Mouse (Mus musculus): Measurements from ENCODE around the gene 9130213A22Rik. TPM values are rescaled to one million over a fixed set of nuclear protein-coding genes. Genes with fewer than 3 reads are reported as not detected.

Gene 9130213A22Rik
- not detected in 4 replicates for total RNA-seq (2023)

DNA sequence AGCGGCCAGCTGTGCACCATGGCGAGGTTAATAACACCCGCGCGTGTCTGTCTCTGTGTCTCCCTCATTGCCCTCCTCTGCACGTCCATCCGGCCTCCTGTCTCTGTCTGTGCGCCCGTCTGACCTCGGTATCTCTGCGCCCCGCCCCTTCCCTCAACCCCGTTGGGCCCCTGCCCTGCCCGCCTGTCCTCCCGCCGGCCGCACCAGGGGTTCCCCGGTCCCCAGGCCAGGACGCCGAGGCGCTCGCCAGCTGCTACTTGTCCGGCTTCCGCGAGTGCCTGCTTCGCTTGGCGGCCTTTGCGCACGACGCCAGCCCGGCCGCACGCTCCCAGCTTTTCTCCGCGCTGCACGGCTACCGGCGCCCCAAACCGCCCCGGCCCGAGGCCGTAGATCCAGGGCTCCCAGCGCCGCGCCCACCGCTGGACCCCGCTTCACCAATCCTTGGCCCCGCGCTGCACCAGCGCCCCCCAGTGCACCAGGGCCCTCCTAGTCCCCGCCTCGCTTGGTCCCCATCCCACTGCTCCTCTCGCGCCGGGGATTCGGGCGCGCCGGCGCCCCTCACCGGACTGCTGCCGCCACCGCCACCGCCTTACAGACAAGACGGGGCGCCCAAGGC lies at the start of gene 9130213A22Rik:
9130213A22Rik (minus strand) TSS at position 254 of the 616 bp plus-strand sequence.

DNA sequence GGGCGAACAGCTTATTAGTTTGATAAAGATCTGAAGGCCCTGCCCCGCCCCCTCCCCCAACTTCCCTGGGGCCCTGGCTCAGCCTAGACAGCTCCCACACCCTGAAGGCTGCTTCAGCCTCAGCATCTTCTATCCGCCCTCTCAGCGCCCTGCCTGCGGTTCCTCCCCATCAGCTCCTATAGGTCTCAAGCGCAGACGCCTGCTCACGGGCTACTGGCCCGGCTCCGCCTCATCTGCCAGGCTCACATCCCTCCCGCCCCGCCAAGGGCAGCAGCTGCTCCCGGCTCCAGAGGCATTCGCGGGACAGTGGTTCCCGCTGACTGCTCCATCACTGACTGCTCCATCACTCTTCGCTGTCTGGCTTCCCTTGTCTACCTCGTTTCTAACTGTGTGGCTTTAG lies 34.4 kb upstream of the 9130213A22Rik start, which contains the start of gene Alox12b:
Alox12b (plus strand) TSS at position 190 of the 400 bp plus-strand sequence.

GRCm38 (mm10) chr11:69125852-69125918 lies 3.3 kb upstream of the 9130213A22Rik start, which contains the start of gene Aloxe3:
Aloxe3 (plus strand) TSS chr11:69125896.

DNA sequence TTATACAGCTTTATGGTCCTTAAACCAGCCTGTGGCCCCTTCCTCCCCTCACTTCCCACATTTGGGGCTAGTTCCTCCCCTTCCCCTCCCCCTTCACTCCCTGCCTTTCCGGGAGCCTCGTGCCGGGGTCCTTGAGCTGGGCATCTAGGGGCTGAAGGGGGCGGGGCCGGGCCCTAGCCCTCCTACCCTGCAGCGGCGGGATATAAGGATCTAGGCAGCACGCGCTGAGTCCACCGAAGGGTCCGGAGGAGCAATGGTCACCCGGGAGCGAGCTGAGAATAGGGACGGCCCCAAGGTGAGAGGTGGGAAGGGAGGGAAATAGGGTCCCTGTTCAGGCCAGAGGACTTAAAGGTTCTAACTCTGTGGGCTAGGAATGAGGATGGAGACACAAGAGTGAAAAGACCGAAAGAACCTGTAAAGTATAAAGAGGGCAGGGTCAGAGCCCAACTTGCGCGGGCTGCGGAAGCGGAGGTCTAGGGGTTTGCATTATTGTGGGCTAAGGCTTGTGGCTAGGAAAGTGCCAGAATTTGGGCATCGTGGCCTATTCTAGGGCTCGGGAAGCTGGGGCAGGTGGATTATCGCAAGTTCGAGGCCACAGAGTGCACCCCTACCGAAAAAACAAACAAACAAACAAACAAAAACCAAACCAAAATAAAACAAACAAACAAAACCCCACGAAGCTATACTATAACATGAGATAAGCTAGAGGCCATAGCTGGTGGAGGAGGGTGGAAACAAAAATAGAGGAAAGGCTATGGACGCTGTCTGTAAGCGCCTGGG lies 2.0 kb downstream of the 9130213A22Rik start, which contains the start of gene Hes7:
Hes7 (plus strand) TSS at position 184 of the 780 bp plus-strand sequence.

DNA sequence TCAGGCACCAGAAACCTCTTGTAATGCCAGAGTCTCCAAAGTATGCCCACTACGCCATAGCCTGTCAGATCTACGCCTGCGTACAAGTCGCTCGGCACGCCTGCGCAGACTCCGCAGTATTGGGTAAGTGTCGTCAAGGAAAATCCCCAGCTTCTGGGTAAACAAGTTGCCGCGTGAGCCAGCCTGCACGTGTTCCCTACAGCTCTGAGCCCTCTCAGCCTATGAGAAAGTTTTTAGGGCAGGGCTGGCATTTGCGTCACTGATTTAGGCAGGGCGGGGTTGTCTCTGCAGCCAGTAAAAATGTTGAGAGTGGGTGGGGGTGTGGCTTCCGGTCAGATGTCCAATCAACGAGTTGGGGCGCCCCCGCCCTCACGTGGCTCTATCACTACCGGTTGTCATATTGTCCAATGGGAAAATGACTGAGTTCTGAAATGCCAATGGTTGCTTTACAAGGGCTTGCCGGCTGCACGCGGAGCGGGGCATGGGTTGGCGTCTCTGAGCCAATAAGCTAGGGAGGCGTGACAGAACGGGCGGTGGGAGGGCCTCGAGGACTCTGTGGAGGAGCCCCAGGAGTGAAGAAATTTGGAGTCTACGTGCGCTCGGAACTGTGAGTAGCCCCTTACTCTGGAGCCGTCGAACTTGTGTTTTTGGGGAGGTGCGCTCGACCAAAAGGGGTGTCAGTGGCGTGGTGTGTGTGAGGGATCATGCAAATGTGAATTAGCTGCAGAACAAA lies 27.5 kb downstream of the 9130213A22Rik start, which contains the start of gene Per1:
Per1 (plus strand) TSS at position 521 of the 733 bp plus-strand sequence.

DNA sequence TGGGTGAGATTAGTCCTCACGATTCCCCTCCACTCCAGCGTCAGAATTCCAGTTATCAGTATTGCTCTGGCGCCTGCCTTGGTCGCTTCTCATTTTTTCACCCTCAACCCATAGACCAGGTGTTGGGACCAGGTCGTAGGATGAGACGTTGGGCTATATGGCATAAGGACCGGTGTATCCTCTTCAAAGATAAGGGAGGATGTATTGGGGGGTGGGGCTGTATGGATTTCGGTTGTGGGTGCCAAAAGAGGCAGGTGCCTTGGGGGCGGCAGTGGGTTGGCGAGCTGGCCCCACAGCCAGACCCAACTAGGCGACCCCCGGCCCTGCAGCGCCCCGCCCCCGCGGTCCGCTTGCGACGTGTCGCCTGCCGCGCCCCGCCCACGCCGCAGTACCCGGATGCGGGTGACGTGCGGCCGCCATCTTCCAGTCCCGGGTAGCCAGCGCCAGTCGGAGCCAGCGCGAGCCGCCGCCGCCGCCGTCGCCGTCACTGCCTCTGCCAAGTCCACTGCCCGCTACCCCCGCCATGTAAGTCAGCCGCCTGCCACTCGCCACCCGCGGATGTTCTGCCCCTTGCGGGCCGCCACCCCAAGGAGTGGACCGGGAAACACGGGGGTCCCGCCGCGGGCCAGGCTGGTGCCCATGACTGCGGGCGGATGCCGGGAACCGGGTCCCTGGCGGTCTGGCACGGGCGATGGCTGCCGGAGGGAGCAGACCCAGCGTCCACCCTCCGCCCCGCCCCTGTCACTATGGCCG lies 34.1 kb downstream of the 9130213A22Rik start, which contains the start of gene Vamp2:
Vamp2 (plus strand) TSS at position 388 of the 753 bp plus-strand sequence.

DNA sequence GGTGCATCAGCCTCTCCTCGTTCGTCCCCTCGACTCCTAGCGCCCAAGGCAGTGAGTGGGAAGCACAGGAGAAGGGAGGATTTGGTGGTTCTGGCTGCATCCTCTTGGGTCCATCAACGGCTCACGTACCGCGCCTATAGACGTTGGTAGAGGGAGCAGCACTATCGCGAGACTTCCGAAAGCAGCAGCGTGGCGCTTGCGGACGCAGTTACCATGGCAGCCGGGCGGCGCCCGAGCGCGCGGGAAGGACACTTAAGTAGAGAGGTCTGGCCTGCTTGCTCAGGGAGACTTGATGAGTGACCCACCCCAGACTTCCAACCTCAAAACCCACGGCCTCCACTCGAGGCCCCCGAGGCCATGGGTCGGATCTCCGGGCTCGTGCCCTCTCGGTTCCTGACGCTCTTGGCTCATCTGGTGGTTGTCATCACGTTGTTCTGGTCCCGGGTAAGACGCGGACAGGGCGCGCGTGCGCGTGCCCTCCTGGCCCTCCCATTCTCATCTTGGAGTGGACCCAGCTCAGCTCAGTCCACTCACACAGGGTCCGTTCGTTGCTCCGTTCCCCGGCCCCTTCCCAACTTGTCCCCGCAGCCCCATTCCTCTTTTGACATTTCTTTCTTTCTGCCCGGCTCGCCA lies 51.7 kb downstream of the 9130213A22Rik start, which contains the start of gene Tmem107:
Tmem107 (plus strand) TSS at position 217 of the 633 bp plus-strand sequence.

Other genes with a start within 250 kb of the 9130213A22Rik start
- not detected in 4 replicates for gene Rnf222, start 234.0 kb downstream of the 9130213A22Rik start, total RNA-seq (2023)
- gene Rpl26, start 221.0 kb downstream of the 9130213A22Rik start, total RNA-seq (2023) = 2,247 to 2,456 TPM (median 2,364 TPM) in 4 replicates
- gene Odf4, start 195.5 kb downstream of the 9130213A22Rik start, total RNA-seq (2023) = not detected in 4 replicates
- gene Arhgef15, start 165.1 kb downstream of the 9130213A22Rik start, total RNA-seq (2023) = not detected in 4 replicates
- gene Slc25a35, start 154.5 kb downstream of the 9130213A22Rik start, total RNA-seq (2023) = 2.0 to 2.9 TPM (median 2.5 TPM) in 4 replicates
- gene Rangrf, start 147.4 kb downstream of the 9130213A22Rik start, total RNA-seq (2023) = 5.4 to 8.6 TPM (median 6.4 TPM) in 4 replicates
- gene Pfas, start 114.1 kb downstream of the 9130213A22Rik start, total RNA-seq (2023) = 25.7 to 31.7 TPM (median 28.4 TPM) in 4 replicates
- 26.3 to 45.3 TPM (median 38.3 TPM) in 4 replicates for gene Ctc1, start 106.7 kb downstream of the 9130213A22Rik start, total RNA-seq (2023)
- gene Aurkb, start 76.9 kb downstream of the 9130213A22Rik start, total RNA-seq (2023) = 5.3 to 6.2 TPM (median 5.8 TPM) in 4 replicates
- 18.1 to 20.5 TPM (median 19.0 TPM) in 4 replicates for gene Borcs6, start 62.9 kb downstream of the 9130213A22Rik start, total RNA-seq (2023)
- 1.2 to 6.0 TPM (median 4.0 TPM) in 4 replicates for gene Tmem107, start 51.8 kb downstream of the 9130213A22Rik start, total RNA-seq (2023)
- gene Vamp2, start 34.1 kb downstream of the 9130213A22Rik start, total RNA-seq (2023) = 445 to 472 TPM (median 459 TPM) in 4 replicates
- gene Per1, start 27.4 kb downstream of the 9130213A22Rik start, total RNA-seq (2023) = 846 to 879 TPM (median 871 TPM) in 4 replicates
- 0.42 TPM in 1 of 4 replicates, not detected in the others for gene Hes7, start 2.2 kb downstream of the 9130213A22Rik start, total RNA-seq (2023)
- gene Aloxe3, start 3.3 kb upstream of the 9130213A22Rik start, total RNA-seq (2023) = 1.5 to 3.1 TPM (median 2.2 TPM) in 4 replicates
- not detected in 4 replicates for gene Alox12b, start 34.4 kb upstream of the 9130213A22Rik start, total RNA-seq (2023)
- gene Alox8, start 75.3 kb upstream of the 9130213A22Rik start, total RNA-seq (2023) = not detected in 4 replicates
- gene Gucy2e, start 114.4 kb upstream of the 9130213A22Rik start, total RNA-seq (2023) = not detected in 4 replicates
- gene Cntrob, start 201.2 kb upstream of the 9130213A22Rik start, total RNA-seq (2023) = 26.8 to 32.9 TPM (median 27.4 TPM) in 4 replicates
- gene Trappc1, start 201.4 kb upstream of the 9130213A22Rik start, total RNA-seq (2023) = 30.7 to 42.7 TPM (median 37.7 TPM) in 4 replicates
- 2.2 to 4.6 TPM (median 3.0 TPM) in 4 replicates for gene Kcnab3, start 203.7 kb upstream of the 9130213A22Rik start, total RNA-seq (2023)
- gene Rnf227, start 217.9 kb upstream of the 9130213A22Rik start, total RNA-seq (2023) = 2.4 to 4.6 TPM (median 3.1 TPM) in 4 replicates
- 335 to 369 TPM (median 343 TPM) in 4 replicates for gene Chd3, start 246.8 kb upstream of the 9130213A22Rik start, total RNA-seq (2023)